Mouse (Mus musculus) brain, embryonic 14.5 days (tissue): ENCODE measurements around the gene 4933402J07Rik.

Source experiments
- CTCF ChIP-seq: fragments of 200-500 bp; IDR thresholded peaks from 2 replicates; pipeline ENCODE4 v1.5.1; 2012; ENCODE audit warnings: inconsistent platforms, mild to moderate bottlenecking, moderate library complexity, borderline replicate concordance; ENCODE audit not compliant: insufficient read depth, insufficient read length; ENCODE audit errors: extremely low read depth
- POLR2A ChIP-seq: fragments of 200-500 bp; IDR thresholded peaks from 2 replicates; pipeline ENCODE4 v1.6.1; 2012; ENCODE audit warnings: mild to moderate bottlenecking, inconsistent platforms, borderline replicate concordance; ENCODE audit not compliant: poor library complexity, insufficient read depth, insufficient read length, severe bottlenecking; ENCODE audit errors: extremely low read depth

GRCm38 (mm10) chr8:87631776-87632175 is 68.1 kb downstream of the 4933402J07Rik start:
- TF ChIP-seq POLR2A (no peak), CTCF (no peak)
